Mouse (Mus musculus): ENCODE results near the gene Stk26. TPM values are rescaled to one million over a fixed set of nuclear protein-coding genes. Genes with fewer than 3 reads are reported as not detected.

Gene Stk26
- total and polyA plus RNA-seq, 3 experiments, result 0.04 to 0.72 (median 0.57) TPM

GRCm38 (mm10) chrX:50836029-50836691, 4.7 kb upstream of the Stk26 start:
- no peak for TF ChIP-seq SMC3 (IDR thresholded peaks at IDR 0.05; ENCODE audit: low read depth, low read length)
- TF ChIP-seq RAD21 (IDR thresholded peaks at IDR 0.05; ENCODE audit: low read depth, low read length), result no peak
- no peak for TF ChIP-seq ZMIZ1 (IDR thresholded peaks at IDR 0.05; ENCODE audit: low read depth, low read length)
- no peak for TF ChIP-seq KAT2A (IDR thresholded peaks at IDR 0.05; ENCODE audit: insufficient replicate concordance, low read length)
- TF ChIP-seq RCOR1 (conservative IDR thresholded peaks at IDR 0.05; ENCODE audit: low read depth, low read length), result no peak
- DNase-seq (ENCODE audit: extremely low read depth), result no peak
- H3K79me2 ChIP-seq (replicated peaks; ENCODE audit: control insufficient read depth, extremely low read depth, insufficient read depth, poor library complexity, severe bottlenecking), result no peaks in the 10 kb centered on the region
- H3K4me2 ChIP-seq (ENCODE audit: insufficient read depth, low read depth, poor library complexity, severe bottlenecking), result no peak overlapping the region
- no peaks in the 10 kb centered on the region for H3K27me3 ChIP-seq (replicated peaks)
- H3K4me1 ChIP-seq (ENCODE audit: control insufficient read depth in 1 of 2, insufficient read depth in 2 of 2), result no peaks in the 10 kb centered on the region
- H3K27ac ChIP-seq (ENCODE audit: insufficient read depth, low read depth), result no peak overlapping the region
- in situ Hi-C loops (cut with MboI; ENCODE audit: low pct_ligation_motif_present, low pct_unique_long_range_greater_than_20kb, low sequenced_read_pairs) (no loop called here), dilution Hi-C loops (cut with MboI; ENCODE audit: extremely low pct_ligation_motif_present, extremely low pct_unique_long_range_greater_than_20kb, low sequenced_read_pairs) (no loop called here)
- no peak overlapping the region for H3K4me3 ChIP-seq (replicated peaks in 1 of 3; ENCODE audit: low read depth in 2 of 3, low read length in 2 of 3, poor library complexity in 1 of 3)
- no peak overlapping the region for H3K9ac ChIP-seq (ENCODE audit: insufficient read depth, low read depth)
- H3K9me3 ChIP-seq (replicated peaks; ENCODE audit: low read length), result no peaks in the 10 kb centered on the region
- no peaks in the 10 kb centered on the region for H3K36me3 ChIP-seq (replicated peaks in 1 of 2; ENCODE audit: control insufficient read depth in 1 of 2, insufficient read depth in 1 of 2, low read length in 1 of 2)

DNA sequence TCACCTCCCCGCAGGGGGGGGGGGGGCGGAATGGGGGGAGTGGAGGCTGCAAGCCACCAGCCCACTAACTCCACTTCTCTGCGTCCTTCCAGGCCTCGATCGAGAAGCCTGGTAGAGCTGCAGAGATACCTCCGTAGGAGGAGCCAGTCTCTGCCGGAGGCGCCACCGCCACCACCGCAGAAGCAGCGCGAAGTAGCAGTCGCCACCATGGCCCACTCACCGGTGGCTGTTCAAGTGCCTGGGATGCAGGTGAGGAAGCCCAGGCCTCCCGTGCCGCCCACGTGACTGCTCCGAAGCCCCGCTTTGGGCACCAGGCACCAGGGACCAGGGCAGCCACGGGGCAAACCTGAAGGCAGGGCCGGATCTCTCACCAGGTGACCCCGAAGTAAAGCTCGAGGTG, 740 bp downstream of the Stk26 start:
- dilution Hi-C loops (cut with MboI; ENCODE audit: extremely low pct_ligation_motif_present, extremely low pct_unique_long_range_greater_than_20kb, low sequenced_read_pairs) (no loop called here), in situ Hi-C loops (cut with MboI; ENCODE audit: low pct_ligation_motif_present, low pct_unique_long_range_greater_than_20kb, low sequenced_read_pairs) (no loop called here)
- peak overlapping the region; percentile 99 for H3K4me2 ChIP-seq (ENCODE audit: insufficient read depth, low read depth, poor library complexity, severe bottlenecking)
- no peaks in the 10 kb centered on the region for H3K9me3 ChIP-seq (replicated peaks; ENCODE audit: low read length)
- H3K27ac ChIP-seq (ENCODE audit: insufficient read depth, low read depth), result no peak overlapping the region
- H3K27me3 ChIP-seq (replicated peaks), result no peaks in the 10 kb centered on the region
- TF ChIP-seq MAZ (IDR thresholded peaks at IDR 0.05; ENCODE audit: low read depth, low read length) (no peak), MYC (IDR thresholded peaks at IDR 0.05; ENCODE audit: low read depth, low read length) (no peak), SMC3 (IDR thresholded peaks at IDR 0.05; ENCODE audit: low read depth, low read length) (no peak), ELF1 (IDR thresholded peaks at IDR 0.05; ENCODE audit: low read depth, low read length) (no peak), USF2 (conservative IDR thresholded peaks at IDR 0.05; ENCODE audit: low read depth, low read length) (no peak), TCF12 (IDR thresholded peaks at IDR 0.05; ENCODE audit: low read depth, low read length) (no peak), GABPA (IDR thresholded peaks at IDR 0.05; ENCODE audit: insufficient replicate concordance, low read depth, low read length) (no peak), TBP (conservative IDR thresholded peaks at IDR 0.05; ENCODE audit: low read depth, low read length) (no peak), JUN (IDR thresholded peaks at IDR 0.05; ENCODE audit: insufficient read depth, low read depth, low read length) (no peak), BHLHE40 (IDR thresholded peaks at IDR 0.05; ENCODE audit: low read depth, low read length) (no peak), MAX (IDR thresholded peaks at IDR 0.05; ENCODE audit: low read length) (no peak), ZKSCAN1 (IDR thresholded peaks at IDR 0.05; ENCODE audit: borderline replicate concordance, low read depth, low read length) (no peak), MAFK (IDR thresholded peaks at IDR 0.05; ENCODE audit: insufficient replicate concordance, low read length) (no peak), POLR2A (IDR thresholded peaks at IDR 0.05; ENCODE audit: low read depth, low read length) (no peak), JUND (conservative IDR thresholded peaks at IDR 0.05; ENCODE audit: low read depth, low read length) (no peak), ZNF384 (IDR thresholded peaks at IDR 0.05; ENCODE audit: low read depth, low read length) (no peak), E2F4 (IDR thresholded peaks at IDR 0.05; ENCODE audit: insufficient replicate concordance, low read depth, low read length) (no peak), IRF4 (IDR thresholded peaks at IDR 0.05; ENCODE audit: low read depth, low read length) (no peak)
- H3K4me3 ChIP-seq (replicated peaks in 1 of 3; ENCODE audit: low read depth in 2 of 3, low read length in 2 of 3, poor library complexity in 1 of 3), result peak overlapping the region in 1 of 3 experiments; percentile 32
- no peaks in the 10 kb centered on the region for H3K4me1 ChIP-seq (ENCODE audit: control insufficient read depth in 1 of 2, insufficient read depth in 2 of 2)
- H3K9ac ChIP-seq (ENCODE audit: insufficient read depth, low read depth), result no peak overlapping the region
- no peaks in the 10 kb centered on the region for H3K79me2 ChIP-seq (replicated peaks; ENCODE audit: control insufficient read depth, extremely low read depth, insufficient read depth, poor library complexity, severe bottlenecking)
- no peak for DNase-seq (ENCODE audit: extremely low read depth)
- H3K36me3 ChIP-seq (replicated peaks in 1 of 2; ENCODE audit: control insufficient read depth in 1 of 2, insufficient read depth in 1 of 2, low read length in 1 of 2), result no peaks in the 10 kb centered on the region
